Mouse (Mus musculus): Measurements from ENCODE around the gene Chpf2.

DNA sequence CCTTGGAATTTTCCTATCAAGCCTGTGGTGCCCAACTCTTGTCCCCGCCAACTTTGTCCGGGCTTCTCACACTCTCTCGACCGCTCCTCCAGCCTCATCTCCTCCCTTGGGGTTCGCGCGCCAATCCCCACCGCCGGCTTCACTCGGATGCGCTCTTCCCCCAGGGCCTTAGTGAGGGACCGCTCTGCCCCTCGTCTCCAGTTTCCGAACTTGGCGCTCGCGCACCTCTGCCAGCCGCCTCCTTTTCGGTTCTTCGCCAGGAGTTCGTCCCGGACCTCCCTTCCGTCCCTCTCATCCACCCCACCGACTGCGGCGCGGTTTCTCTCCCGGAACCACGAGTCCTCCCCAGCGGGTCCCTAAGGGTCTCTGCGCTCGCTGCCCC, 9.7 kb upstream of the Chpf2 start:
- no peak for TF ChIP-seq POLR2A (IDR thresholded peaks at IDR 0.05; ENCODE audit: insufficient read depth, low read depth, low read length)
- no peak for TF ChIP-seq CTCF (IDR thresholded peaks at IDR 0.05; ENCODE audit: insufficient read depth, low read depth, low read length)

Data from olfactory bulb, adult 2 months (tissue).